Mouse (Mus musculus) layer of hippocampus, postnatal 25 days (tissue): ENCODE results near the gene Pde4d. TPM values are rescaled to one million over a fixed set of nuclear protein-coding genes. Genes with fewer than 3 reads are reported as not detected.

ENCODE experiments used
- DNase-seq, 2 experiments: peaks; one replicate each; pipeline ENCODE4 v3.0.0; 2022; ENCODE audit warnings: mixed read lengths in 2 of 2, low spot score in 1 of 2; ENCODE audit errors: extremely low spot score in 1 of 2
- total RNA-seq, 2 experiments: library from RNA; stranded (reverse); gene quantifications; 2 replicates each; pipeline ENCODE4 v1.2.3; 2021

Pde4d gene
- total RNA-seq, 2 experiments from 2014 or later: 65.3 to 69.6 TPM

- DNase-seq: no peak
Measured at GRCm38 (mm10) chr13:109341902-109342301, 892.2 kb downstream of the Pde4d start.

GRCm38 (mm10) chr13:109342469-109342868 lies 892.7 kb downstream of the Pde4d start:
- DNase-seq: no peak

GRCm38 (mm10) chr13:109343596-109343995 lies 893.8 kb downstream of the Pde4d start:
- DNase-seq: peak; percentile 58 to 70

GRCm38 (mm10) chr13:109347770-109348169 lies 898.0 kb downstream of the Pde4d start:
- DNase-seq: peak in 1 of 2 experiments; percentile 10

- no peak for DNase-seq
Measured at GRCm38 (mm10) chr13:109348316-109348715, 898.6 kb downstream of the Pde4d start.

GRCm38 (mm10) chr13:109350100-109350499 lies 900.4 kb downstream of the Pde4d start:
- no peak for DNase-seq

GRCm38 (mm10) chr13:109354017-109354416 lies 904.3 kb downstream of the Pde4d start:
- no peak for DNase-seq

GRCm38 (mm10) chr13:109356252-109356651 lies 906.5 kb downstream of the Pde4d start:
- DNase-seq: no peak

- DNase-seq: no peak
Measured at GRCm38 (mm10) chr13:109359994-109360393, 910.2 kb downstream of the Pde4d start.

GRCm38 (mm10) chr13:109362340-109362739 lies 912.6 kb downstream of the Pde4d start:
- no peak for DNase-seq

- DNase-seq: no peak
Measured at GRCm38 (mm10) chr13:109374465-109374864, 924.7 kb downstream of the Pde4d start.

GRCm38 (mm10) chr13:109376681-109377080 lies 926.9 kb downstream of the Pde4d start:
- no peak for DNase-seq

GRCm38 (mm10) chr13:109380149-109380548 lies 930.4 kb downstream of the Pde4d start:
- no peak for DNase-seq

GRCm38 (mm10) chr13:109388626-109389220 lies 939.0 kb downstream of the Pde4d start:
- no peak for DNase-seq

GRCm38 (mm10) chr13:109402396-109402795 lies 952.6 kb downstream of the Pde4d start:
- DNase-seq: no peak

- no peak for DNase-seq
Measured at GRCm38 (mm10) chr13:109402936-109403335, 953.2 kb downstream of the Pde4d start.

- no peak for DNase-seq
Measured at GRCm38 (mm10) chr13:109406341-109406740, 956.6 kb downstream of the Pde4d start.

- DNase-seq: no peak
Measured at GRCm38 (mm10) chr13:109407371-109407770, 957.6 kb downstream of the Pde4d start.

GRCm38 (mm10) chr13:109420426-109420825 lies 970.7 kb downstream of the Pde4d start:
- no peak for DNase-seq

GRCm38 (mm10) chr13:109424906-109425305 lies 975.2 kb downstream of the Pde4d start:
- DNase-seq: no peak

GRCm38 (mm10) chr13:109425548-109425947 lies 975.8 kb downstream of the Pde4d start:
- DNase-seq: no peak

- no peak for DNase-seq
Measured at GRCm38 (mm10) chr13:109426058-109426457, 976.3 kb downstream of the Pde4d start.

GRCm38 (mm10) chr13:109427541-109427940 lies 977.8 kb downstream of the Pde4d start:
- no peak for DNase-seq
